Comparison of ENCODE assay signal across 21 mouse cellular contexts in genomic region chr1:190092076-190092475, GRCm38 (mm10).
DNase-seq lines count a peak whose midpoint lies in the region; ATAC-seq and TF ChIP-seq lines count a peak whose summit lies in the region.
"Had no signal": no experiment of that assay in that cellular context is flagged by ENCODE, and none has a peak within 500 bp of the region (broad histone marks: within the 10 kb centered on the region; RNA-seq: fewer than 3 reads in every experiment).

No protein-coding gene starts in this region.

- peak; percentile 4 for DNase-seq in hindbrain, postnatal 0 days (ENCODE audit: low spot score)
- DNase-seq in hindbrain, embryonic 14.5 days (ENCODE audit: low spot score): no peak
- no peak for DNase-seq in neural tube, embryonic 10.5 days (ENCODE audit: extremely low spot score, low spot score)
- peak; percentile 62 to 72 for DNase-seq in layer of hippocampus, adult 2 months (ENCODE audit: low spot score in 2 of 2)
- peak; percentile 40 to 43 for DNase-seq in layer of hippocampus, postnatal 36 days
- DNase-seq in heart, postnatal 36 days: no peak
- DNase-seq in heart, embryonic 10.5 days (ENCODE audit: low spot score): no peak
- DNase-seq: adrenal gland, adult 2 months; adrenal gland, postnatal 36 days; cerebellum, adult 18-20 months; cerebellum, postnatal 10 days; gastrocnemius, postnatal 25 days; heart, postnatal 4 days had no signal

- no peaks in the 10 kb centered on the region for H3K4me1 ChIP-seq in hindbrain, postnatal 0 days (ENCODE audit: insufficient read depth, low read length)
- no peaks in the 10 kb centered on the region for H3K4me1 ChIP-seq in hindbrain, embryonic 14.5 days (replicated peaks; ENCODE audit: control insufficient read depth, insufficient read depth, low read length)
- H3K4me1 ChIP-seq in neural tube, embryonic 15.5 days: peaks cover 9% of the 10 kb centered on the region; the same call in 1 of the 2 replicates
- peaks cover 31% of the 10 kb centered on the region for H3K4me1 ChIP-seq in heart, embryonic 10.5 days
- H3K4me1 ChIP-seq: hindbrain, embryonic 12.5 days; intestine, embryonic 15.5 days had no signal

- TF ChIP-seq CTCF in hindbrain, postnatal 0 days (IDR thresholded peaks at IDR 0.05; ENCODE audit: low read depth): no peak
- TF ChIP-seq CTCF in layer of hippocampus, adult 2 months (conservative IDR thresholded peaks at IDR 0.05): no peak

- intact Hi-C loops in heart, postnatal 36 days (cut with DNase I): no loop called here

- H3K4me2 ChIP-seq in hindbrain, postnatal 0 days (ENCODE audit: low read depth, low read length): no peak overlapping the region
- H3K4me2 ChIP-seq in hindbrain, embryonic 14.5 days (replicated peaks): no peak overlapping the region
- H3K4me2 ChIP-seq in neural tube, embryonic 15.5 days: no peak overlapping the region
- H3K4me2 ChIP-seq: heart, embryonic 13.5 days; hindbrain, embryonic 12.5 days; intestine, embryonic 15.5 days had no signal

- H3K4me3 ChIP-seq in hindbrain, postnatal 0 days (ENCODE audit: low read length): no peak overlapping the region
- H3K4me3 ChIP-seq in hindbrain, embryonic 14.5 days (replicated peaks; ENCODE audit: low read length): no peak overlapping the region
- no peak overlapping the region for H3K4me3 ChIP-seq in neural tube, embryonic 15.5 days (replicated peaks)
- H3K4me3 ChIP-seq in layer of hippocampus, adult 2 months: no peak overlapping the region
- H3K4me3 ChIP-seq in heart, embryonic 10.5 days: no peak overlapping the region
- H3K4me3 ChIP-seq: embryonic facial prominence, embryonic 10.5 days; heart, embryonic 13.5 days; hindbrain, embryonic 12.5 days; intestine, embryonic 15.5 days had no signal

- H3K9ac ChIP-seq in hindbrain, postnatal 0 days (replicated peaks; ENCODE audit: low read length): no peak overlapping the region
- no peak overlapping the region for H3K9ac ChIP-seq in hindbrain, embryonic 14.5 days
- no peak overlapping the region for H3K9ac ChIP-seq in neural tube, embryonic 15.5 days (replicated peaks)
- H3K9ac ChIP-seq: heart, embryonic 13.5 days; hindbrain, embryonic 12.5 days; intestine, embryonic 15.5 days had no signal

- H3K27ac ChIP-seq in hindbrain, postnatal 0 days: no peak overlapping the region
- no peak overlapping the region for H3K27ac ChIP-seq in hindbrain, embryonic 14.5 days
- 0 out of 2 replicates have a peak overlapping the region, but pooled peaks have one; percentile 33 for H3K27ac ChIP-seq in neural tube, embryonic 15.5 days (replicated peaks)
- H3K27ac ChIP-seq in layer of hippocampus, adult 2 months: peak overlapping the region; percentile 80
- H3K27ac ChIP-seq in heart, embryonic 10.5 days: no peak overlapping the region
- H3K27ac ChIP-seq: embryonic facial prominence, embryonic 10.5 days; heart, embryonic 13.5 days; hindbrain, embryonic 12.5 days; intestine, embryonic 15.5 days had no signal

- ATAC-seq in hindbrain, postnatal 0 days: no peak
- ATAC-seq in hindbrain, embryonic 14.5 days (ENCODE audit: low FRiP score): no peak
- no peak for ATAC-seq in neural tube, embryonic 15.5 days (ENCODE audit: low FRiP score)
- ATAC-seq: activated CD4-positive, CD25-positive, alpha-beta regulatory T cell, adult 4 months; forebrain, embryonic 16.5 days; intestine, embryonic 15.5 days; Patski had no signal

- H3K36me3 ChIP-seq in hindbrain, postnatal 0 days (ENCODE audit: insufficient read depth, low read length): no peaks in the 10 kb centered on the region
- H3K36me3 ChIP-seq in hindbrain, embryonic 14.5 days (replicated peaks; ENCODE audit: control insufficient read depth, insufficient read depth): no peaks in the 10 kb centered on the region
- no peaks in the 10 kb centered on the region for H3K36me3 ChIP-seq in neural tube, embryonic 15.5 days
- H3K36me3 ChIP-seq in heart, embryonic 10.5 days: no peaks in the 10 kb centered on the region
- H3K36me3 ChIP-seq: embryonic facial prominence, embryonic 10.5 days; heart, embryonic 13.5 days; hindbrain, embryonic 12.5 days; intestine, embryonic 15.5 days had no signal

- no peaks in the 10 kb centered on the region for H3K9me3 ChIP-seq in hindbrain, postnatal 0 days (ENCODE audit: low read length)
- no peaks in the 10 kb centered on the region for H3K9me3 ChIP-seq in hindbrain, embryonic 14.5 days (ENCODE audit: control insufficient read depth, low read length)
- H3K9me3 ChIP-seq in neural tube, embryonic 15.5 days (replicated peaks): no peaks in the 10 kb centered on the region
- no peaks in the 10 kb centered on the region for H3K9me3 ChIP-seq in heart, embryonic 10.5 days
- H3K9me3 ChIP-seq: embryonic facial prominence, embryonic 10.5 days; heart, embryonic 13.5 days; hindbrain, embryonic 12.5 days; intestine, embryonic 15.5 days had no signal

- 81% methylated on average over 7 of the region's 7 CpGs for WGBS in hindbrain, postnatal 0 days
- WGBS in hindbrain, embryonic 14.5 days: 83% methylated on average over 7 of the region's 7 CpGs
- 77% methylated on average over 7 of the region's 7 CpGs for WGBS in neural tube, embryonic 15.5 days
- 86% methylated on average over 7 of the region's 7 CpGs for WGBS in heart, embryonic 10.5 days

- H3K27me3 ChIP-seq in hindbrain, postnatal 0 days (ENCODE audit: insufficient read depth, low read length): no peaks in the 10 kb centered on the region
- no peaks in the 10 kb centered on the region for H3K27me3 ChIP-seq in hindbrain, embryonic 14.5 days (ENCODE audit: control insufficient read depth, insufficient read depth, low read length)
- H3K27me3 ChIP-seq in neural tube, embryonic 15.5 days (replicated peaks): no peaks in the 10 kb centered on the region
- H3K27me3 ChIP-seq in heart, embryonic 10.5 days (ENCODE audit: insufficient read depth, poor library complexity, severe bottlenecking): no peaks in the 10 kb centered on the region
- H3K27me3 ChIP-seq: heart, embryonic 13.5 days; hindbrain, embryonic 12.5 days; intestine, embryonic 15.5 days had no signal

Comparison
In these comparisons a context has a peak if more than half of its experiments do, and no peak if none do; other contexts are left out.
1. DNase-seq: peak in hindbrain, postnatal 0 days (single experiment), layer of hippocampus, adult 2 months (2 of 2) and layer of hippocampus, postnatal 36 days (2 of 2); none in hindbrain, embryonic 14.5 days (single experiment), neural tube, embryonic 10.5 days (single experiment), heart, postnatal 36 days (0 of 2) and heart, embryonic 10.5 days (single experiment).
2. H3K27ac ChIP-seq: peak in neural tube, embryonic 15.5 days (single experiment) and layer of hippocampus, adult 2 months (single experiment); none in hindbrain, postnatal 0 days (single experiment), hindbrain, embryonic 14.5 days (single experiment) and heart, embryonic 10.5 days (single experiment).